30 mouse cellular contexts compared by ENCODE assay signal in the genomic region with DNA sequence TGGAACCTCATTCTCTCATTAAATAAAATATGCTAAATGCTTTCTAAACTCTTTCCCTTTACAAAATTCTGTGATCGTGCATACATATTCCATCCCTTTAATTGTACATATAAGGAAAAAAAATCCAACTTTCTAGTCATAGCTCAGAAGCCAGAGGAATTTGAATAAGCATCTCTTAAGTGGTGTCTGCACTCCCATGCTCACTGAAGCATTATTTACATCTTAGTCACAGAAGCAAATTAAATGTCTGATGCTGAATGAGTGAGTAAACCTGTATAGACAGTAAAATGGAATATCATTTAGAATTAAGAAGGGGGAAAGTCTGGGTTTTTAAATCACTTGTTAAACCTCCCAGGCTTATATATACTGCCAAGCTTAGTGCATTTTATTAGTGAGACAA.
"Had no signal": no experiment of that assay in that cellular context is flagged by ENCODE, and none has a peak within 500 bp of the region (broad histone marks: within the 10 kb centered on the region; RNA-seq: fewer than 3 reads in every experiment).

No protein-coding gene starts in this region.

- H3K4me2 ChIP-seq: limb, embryonic 12.5 days; limb, embryonic 13.5 days; limb, embryonic 15.5 days; liver, embryonic 12.5 days; liver, embryonic 13.5 days; liver, embryonic 15.5 days; lung, embryonic 14.5 days; lung, embryonic 15.5 days; midbrain, embryonic 11.5 days; midbrain, embryonic 12.5 days; midbrain, embryonic 13.5 days; midbrain, embryonic 15.5 days; neural tube, embryonic 12.5 days had no signal

- H3K9ac ChIP-seq: limb, embryonic 12.5 days; limb, embryonic 13.5 days; limb, embryonic 15.5 days; liver, embryonic 12.5 days; liver, embryonic 13.5 days; liver, embryonic 14.5 days; liver, embryonic 15.5 days; liver, postnatal 0 days; lung, embryonic 14.5 days; lung, embryonic 15.5 days; midbrain, embryonic 12.5 days; midbrain, embryonic 13.5 days; midbrain, embryonic 15.5 days; neural tube, embryonic 12.5 days had no signal

- H3K27me3 ChIP-seq: limb, embryonic 12.5 days; limb, embryonic 13.5 days; limb, embryonic 15.5 days; liver, embryonic 12.5 days; liver, embryonic 13.5 days; liver, embryonic 15.5 days; lung, embryonic 15.5 days; megakaryocyte, embryonic 14.5 days; midbrain, embryonic 12.5 days; midbrain, embryonic 13.5 days; midbrain, embryonic 15.5 days; neural tube, embryonic 12.5 days had no signal

- ATAC-seq: liver, embryonic 12.5 days; liver, postnatal 0 days; midbrain, embryonic 13.5 days; midbrain, embryonic 15.5 days; midbrain, embryonic 16.5 days had no signal

- H3K4me1 ChIP-seq: limb, embryonic 12.5 days; limb, embryonic 13.5 days; limb, embryonic 15.5 days; liver, embryonic 12.5 days; liver, embryonic 13.5 days; liver, embryonic 15.5 days; lung, embryonic 15.5 days; megakaryocyte, embryonic 14.5 days; midbrain, embryonic 15.5 days; neural tube, embryonic 12.5 days had no signal

- H3K36me3 ChIP-seq: limb, embryonic 10.5 days; limb, embryonic 12.5 days; limb, embryonic 13.5 days; limb, embryonic 15.5 days; liver, embryonic 12.5 days; liver, embryonic 13.5 days; liver, embryonic 15.5 days; lung, embryonic 15.5 days; midbrain, embryonic 10.5 days; midbrain, embryonic 12.5 days; midbrain, embryonic 13.5 days; midbrain, embryonic 15.5 days; neural tube, embryonic 12.5 days had no signal

- H3K9me3 ChIP-seq: limb, embryonic 10.5 days; limb, embryonic 12.5 days; limb, embryonic 13.5 days; limb, embryonic 15.5 days; liver, embryonic 12.5 days; liver, embryonic 13.5 days; liver, embryonic 15.5 days; lung, embryonic 15.5 days; megakaryocyte, embryonic 14.5 days; midbrain, embryonic 10.5 days; midbrain, embryonic 12.5 days; midbrain, embryonic 13.5 days; midbrain, embryonic 15.5 days; neural tube, embryonic 12.5 days had no signal

- DNase-seq: left cerebral cortex, postnatal 4 days; liver; liver, embryonic 13.5 days; liver, postnatal 0 days; lung, adult 18-20 months; lung, adult 2 months; lung, embryonic 14.5 days; lung, postnatal 10 days; lung, postnatal 14 days; lung, postnatal 36 days; midbrain, embryonic 14.5 days had no signal

- H3K27ac ChIP-seq: left cerebral cortex, adult 2 months; limb, embryonic 10.5 days; limb, embryonic 12.5 days; limb, embryonic 13.5 days; limb, embryonic 15.5 days; liver, embryonic 12.5 days; liver, embryonic 13.5 days; liver, embryonic 14.5 days; liver, embryonic 15.5 days; lung, embryonic 15.5 days; macrophage; midbrain, embryonic 10.5 days; midbrain, embryonic 12.5 days; midbrain, embryonic 13.5 days; midbrain, embryonic 15.5 days; neural tube, embryonic 12.5 days had no signal

- H3K4me3 ChIP-seq: left cerebral cortex, adult 2 months; limb, embryonic 10.5 days; limb, embryonic 12.5 days; limb, embryonic 13.5 days; limb, embryonic 15.5 days; liver, embryonic 12.5 days; liver, embryonic 13.5 days; liver, embryonic 15.5 days; lung, embryonic 15.5 days; megakaryocyte, embryonic 14.5 days; midbrain, embryonic 10.5 days; midbrain, embryonic 12.5 days; midbrain, embryonic 13.5 days; midbrain, embryonic 15.5 days; myocyte; neural tube, embryonic 12.5 days had no signal
